Mouse (Mus musculus) urinary bladder, postnatal 4 days (tissue): ENCODE measurements around the gene Nrxn1.
A peak's percentile ranks its signal among the peaks of the same experiment; 100 is the strongest.

Experiments
- DNase-seq, 2 experiments: peaks; one replicate each; pipeline ENCODE4 v3.0.0; 2021 to 2022; ENCODE audit warnings: low spot score in 2 of 2

The Nrxn1 gene

DNA sequence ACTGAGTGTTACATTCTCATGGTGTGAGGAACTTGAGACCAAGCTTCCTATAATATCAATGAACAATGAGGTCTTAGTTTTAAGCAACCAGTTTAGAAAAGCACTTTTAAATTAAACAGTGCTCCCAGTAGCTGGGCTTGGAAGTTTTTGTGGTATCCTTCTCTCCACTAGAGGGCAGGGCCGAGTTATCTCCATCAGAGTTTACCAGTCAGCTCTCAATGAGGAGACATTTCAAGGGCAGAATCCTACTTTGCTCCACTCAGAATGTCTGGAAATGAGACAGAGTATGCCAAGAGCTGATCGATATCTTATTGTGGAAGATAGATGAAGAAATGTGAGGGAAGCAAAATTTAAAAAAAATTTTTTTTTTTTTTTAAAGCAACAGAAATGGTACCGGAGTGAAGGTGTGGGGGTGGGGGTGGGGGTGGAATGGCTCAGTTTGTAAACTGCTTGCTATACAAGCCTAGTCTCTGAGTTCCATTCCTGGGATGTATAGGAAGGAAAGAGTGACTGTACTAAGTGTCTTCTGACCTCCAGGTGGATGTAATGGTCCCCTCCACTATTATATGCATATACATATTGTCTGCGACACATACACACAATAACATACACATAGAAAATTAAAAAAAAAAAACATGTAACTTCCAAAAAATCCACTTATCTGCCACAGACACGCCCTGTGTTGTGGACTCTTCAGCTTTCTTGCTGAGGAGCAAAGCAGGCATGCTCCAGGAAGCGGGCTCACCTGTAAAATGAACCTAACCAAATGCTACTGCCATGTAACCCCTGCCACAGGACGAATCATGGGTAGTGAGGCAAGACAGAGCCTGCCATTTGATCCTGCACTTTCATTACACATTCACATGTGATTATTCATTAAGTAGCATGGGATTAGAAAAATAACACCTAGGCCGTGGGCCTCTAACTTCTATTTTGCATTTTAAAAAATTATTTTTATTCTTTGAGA is 283.4 kb downstream of the Nrxn1 start:
- DNase-seq: peak in 1 of 2 experiments; percentile 61

- no peak for DNase-seq
Measured at GRCm38 (mm10) chr17:90808256-90808655, 284.6 kb downstream of the Nrxn1 start.

GRCm38 (mm10) chr17:90807199-90807598 is 285.7 kb downstream of the Nrxn1 start:
- no peak for DNase-seq

GRCm38 (mm10) chr17:90798689-90799088 is 294.2 kb downstream of the Nrxn1 start:
- no peak for DNase-seq

- DNase-seq: no peak
Measured at GRCm38 (mm10) chr17:90797659-90798288, 295.1 kb downstream of the Nrxn1 start.

DNA sequence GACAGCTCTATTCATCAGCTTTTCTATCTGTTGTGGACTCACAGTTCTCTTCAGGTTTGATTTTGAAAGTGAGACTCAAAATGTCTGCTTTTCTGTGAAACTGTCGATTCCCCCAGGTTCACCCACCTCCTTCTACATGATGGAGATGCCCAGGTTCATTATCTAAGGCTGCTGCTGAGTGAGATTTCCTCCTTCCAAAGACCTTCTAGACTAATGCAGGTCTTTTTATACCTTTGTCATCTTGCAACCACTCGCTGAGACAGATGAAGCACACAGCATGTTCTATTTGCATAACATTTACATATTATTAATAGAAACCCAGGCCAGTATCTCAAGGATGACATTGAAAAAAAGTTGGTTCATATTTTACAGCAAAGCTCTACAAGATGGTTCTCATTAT is 295.9 kb downstream of the Nrxn1 start:
- no peak for DNase-seq

DNA sequence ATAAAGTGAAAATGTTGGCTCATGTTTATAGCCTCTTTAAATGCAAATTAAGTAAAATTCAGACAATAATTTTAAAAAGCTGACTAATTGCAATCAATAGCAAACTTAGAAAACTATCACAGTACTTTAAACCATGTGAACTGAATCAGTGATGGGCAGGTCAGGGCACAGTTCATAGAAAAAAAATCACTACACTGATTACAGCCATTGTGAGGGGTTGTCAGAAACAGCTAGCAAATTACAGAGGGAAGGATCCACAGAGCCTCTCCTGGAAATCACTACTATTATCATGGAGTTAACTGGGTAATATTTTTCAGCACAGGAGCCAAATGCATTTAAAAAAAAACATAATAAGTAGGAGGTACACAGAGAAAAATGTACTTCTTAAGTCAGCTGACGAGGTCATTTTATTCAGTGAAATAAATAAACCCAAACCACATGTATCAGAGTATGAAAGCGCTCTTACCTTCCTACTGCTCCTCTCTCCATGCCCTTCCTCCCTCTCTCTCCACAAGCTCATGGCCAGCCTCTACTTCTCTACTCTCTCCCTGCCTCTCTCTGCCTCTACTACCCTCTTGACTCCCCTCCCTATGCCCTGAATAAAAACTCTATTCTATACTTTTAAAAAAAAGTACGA is 304.3 kb downstream of the Nrxn1 start:
- no peak for DNase-seq

DNA sequence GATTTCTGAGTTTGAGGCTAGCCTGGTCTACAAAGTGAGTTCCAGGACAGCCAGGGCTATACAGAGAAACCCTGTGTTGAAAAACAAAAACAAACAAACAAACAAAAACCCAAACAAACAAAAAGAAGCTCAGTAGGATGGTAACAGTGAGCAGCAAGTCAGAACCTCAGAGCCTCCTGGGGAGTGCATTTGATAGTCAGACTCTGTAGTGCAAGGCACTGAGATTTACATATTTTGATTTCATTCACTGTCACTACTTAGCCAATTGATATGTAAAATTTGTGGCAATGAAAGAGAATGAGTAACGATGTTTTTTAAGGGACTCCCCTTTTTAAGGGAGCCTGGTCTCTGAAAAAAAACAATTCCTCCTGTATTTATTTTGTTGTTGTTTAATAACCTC is 304.8 kb downstream of the Nrxn1 start:
- no peak for DNase-seq

GRCm38 (mm10) chr17:90787121-90787788 is 305.6 kb downstream of the Nrxn1 start:
- DNase-seq: no peak

DNA sequence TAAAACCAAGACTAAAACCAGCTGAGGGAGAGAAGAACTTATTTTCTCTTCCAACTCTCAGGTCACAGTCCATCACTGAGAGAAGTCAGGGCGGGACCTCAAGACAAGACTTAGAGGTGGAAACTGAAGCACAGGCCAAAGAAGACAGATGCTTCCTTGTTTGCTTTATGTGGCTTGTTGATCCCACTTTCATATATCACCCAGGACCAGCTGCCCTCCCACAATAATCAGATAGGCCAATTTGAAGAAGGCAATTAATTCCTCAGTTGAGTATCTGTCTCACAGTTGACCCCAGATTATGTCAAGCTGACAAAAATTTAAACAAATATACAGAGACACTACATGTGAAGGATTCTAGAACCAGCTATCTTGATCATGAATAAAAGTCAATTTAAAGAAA is 312.4 kb downstream of the Nrxn1 start:
- no peak for DNase-seq

DNA sequence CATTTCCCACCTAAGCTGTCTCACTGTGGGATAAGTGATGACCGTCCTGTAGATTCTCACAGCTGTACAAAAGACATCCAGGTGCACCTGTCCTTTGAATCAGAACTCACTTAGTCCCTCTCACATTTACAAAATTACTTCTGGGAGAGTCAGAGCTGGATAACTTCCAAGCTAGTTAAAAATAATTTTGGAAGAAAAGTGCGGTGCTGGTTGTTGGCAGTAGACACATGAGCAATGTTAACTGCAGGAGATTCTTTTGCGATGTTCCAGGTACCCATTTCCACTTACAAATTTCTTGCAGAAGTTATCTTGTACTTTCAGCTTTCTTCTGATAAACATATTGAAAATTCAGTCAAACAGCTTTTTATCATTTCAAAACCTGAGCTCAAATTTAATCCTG is 317.5 kb downstream of the Nrxn1 start:
- no peak for DNase-seq

GRCm38 (mm10) chr17:90773233-90773632 is 319.6 kb downstream of the Nrxn1 start:
- DNase-seq: no peak

DNA sequence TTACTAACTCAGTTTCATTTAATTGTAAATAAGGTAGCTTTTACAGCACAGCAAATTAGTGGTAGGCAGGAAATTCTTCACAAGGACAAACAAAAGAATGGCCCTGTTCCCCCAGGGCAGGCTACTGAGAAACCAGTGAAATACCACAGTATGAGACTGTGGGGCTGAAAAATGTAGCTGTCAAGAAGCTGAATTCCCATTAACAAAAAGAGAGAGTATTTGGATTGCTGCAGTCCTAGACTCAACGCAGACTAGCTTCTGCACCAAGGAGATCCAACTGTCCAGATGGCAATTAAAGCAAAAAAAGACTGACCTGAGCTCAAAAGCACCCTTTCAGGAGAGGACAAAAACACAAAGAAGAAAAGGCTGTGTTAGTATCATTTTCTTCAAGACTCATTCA is 324.7 kb downstream of the Nrxn1 start:
- DNase-seq: no peak

DNA sequence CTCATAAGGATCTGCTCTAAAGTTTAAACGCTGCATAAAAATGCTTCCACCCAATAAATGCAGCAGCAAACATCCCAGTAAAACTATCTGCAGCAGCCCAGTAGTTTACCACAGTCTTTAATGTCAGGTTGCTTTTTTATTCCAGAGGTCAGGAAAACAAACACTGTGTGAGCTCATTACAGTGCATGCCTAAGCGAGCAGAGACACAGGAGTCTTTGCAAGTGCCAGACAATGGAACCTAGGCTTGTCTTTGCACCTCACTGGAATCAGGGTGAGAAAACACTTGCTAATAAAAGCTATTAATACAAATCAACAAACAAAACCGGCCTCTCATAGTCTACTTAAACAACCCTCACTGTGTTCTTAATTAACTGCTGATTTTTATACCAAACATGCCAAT is 365.7 kb downstream of the Nrxn1 start:
- DNase-seq: no peak

DNA sequence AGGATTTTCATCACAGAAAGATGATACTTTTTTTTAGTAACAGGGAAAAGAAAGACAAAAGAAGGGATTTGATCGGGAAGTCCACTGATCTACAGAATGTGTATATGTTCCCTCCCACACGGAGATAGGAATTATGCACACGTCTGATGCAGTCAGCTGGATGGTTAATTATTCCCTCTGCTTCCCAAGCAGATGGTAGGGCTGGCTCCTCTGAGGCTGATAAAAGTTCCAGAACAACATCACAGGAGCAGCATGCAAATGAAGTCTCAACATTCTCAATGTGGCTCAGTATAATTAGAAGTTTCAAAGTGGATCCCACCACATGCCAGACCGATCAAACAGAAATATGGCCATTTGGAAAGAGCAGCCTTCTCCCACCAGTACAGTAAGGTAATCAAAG is 388.1 kb downstream of the Nrxn1 start:
- no peak for DNase-seq

- no peak for DNase-seq
Measured at GRCm38 (mm10) chr17:90702626-90703025, 390.2 kb downstream of the Nrxn1 start.

DNA sequence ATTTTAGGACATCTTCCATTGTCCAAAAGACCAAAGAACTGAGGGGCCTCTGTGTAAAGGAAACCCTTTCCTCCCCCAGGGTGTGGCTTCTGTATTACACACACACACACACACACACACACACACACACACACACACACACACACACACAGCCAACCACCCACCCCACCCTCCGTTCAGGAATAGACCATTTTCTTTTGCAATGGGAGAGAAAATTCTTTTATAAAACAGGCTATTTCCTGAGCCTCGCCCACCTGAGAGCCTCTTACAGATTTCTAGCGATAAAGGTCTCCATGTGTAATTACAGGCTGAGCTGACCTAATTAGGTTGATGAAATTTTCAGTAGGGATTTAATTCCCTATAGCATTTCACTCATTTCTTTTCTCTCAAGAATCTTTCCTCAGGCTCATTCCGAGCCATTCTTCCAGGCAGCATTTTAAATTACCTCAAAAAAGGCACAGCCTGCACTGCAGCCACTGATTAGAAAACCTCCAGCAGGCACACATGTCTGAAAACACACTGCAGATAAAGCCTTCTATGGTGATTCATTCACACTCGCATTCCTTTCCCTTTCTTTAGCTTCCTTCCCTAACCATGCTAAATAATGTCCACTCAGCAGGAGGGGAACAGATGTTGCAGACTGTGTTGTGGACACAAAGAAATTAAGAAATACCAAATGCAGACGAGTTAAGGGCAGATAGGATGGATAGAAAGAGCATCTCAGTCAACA is 396.6 kb downstream of the Nrxn1 start:
- DNase-seq: no peak

GRCm38 (mm10) chr17:90695086-90695584 is 397.7 kb downstream of the Nrxn1 start:
- DNase-seq: no peak

GRCm38 (mm10) chr17:90684172-90684571 is 408.7 kb downstream of the Nrxn1 start:
- no peak for DNase-seq

DNA sequence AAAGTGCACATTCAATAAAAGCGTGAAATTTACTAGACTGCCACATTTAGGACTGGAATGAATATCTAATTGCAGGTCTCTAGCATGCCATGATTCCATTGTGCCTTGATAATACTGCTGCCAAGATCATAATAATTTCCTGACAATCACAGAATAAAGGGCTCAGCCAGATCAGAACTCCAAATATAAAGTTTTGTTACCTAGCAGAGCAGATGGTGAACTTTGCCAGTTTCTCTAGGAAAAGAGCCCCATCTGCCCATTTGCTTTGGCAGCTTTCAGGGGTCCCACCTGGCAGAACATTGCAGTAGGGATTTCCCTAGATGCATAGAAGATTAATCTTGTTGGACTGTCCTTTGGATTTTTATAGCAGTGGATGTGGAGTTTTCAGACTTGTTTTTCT is 411.9 kb downstream of the Nrxn1 start:
- DNase-seq: no peak

- no peak for DNase-seq
Measured at GRCm38 (mm10) chr17:90676676-90677075, 416.2 kb downstream of the Nrxn1 start.
